In the genomic region with DNA sequence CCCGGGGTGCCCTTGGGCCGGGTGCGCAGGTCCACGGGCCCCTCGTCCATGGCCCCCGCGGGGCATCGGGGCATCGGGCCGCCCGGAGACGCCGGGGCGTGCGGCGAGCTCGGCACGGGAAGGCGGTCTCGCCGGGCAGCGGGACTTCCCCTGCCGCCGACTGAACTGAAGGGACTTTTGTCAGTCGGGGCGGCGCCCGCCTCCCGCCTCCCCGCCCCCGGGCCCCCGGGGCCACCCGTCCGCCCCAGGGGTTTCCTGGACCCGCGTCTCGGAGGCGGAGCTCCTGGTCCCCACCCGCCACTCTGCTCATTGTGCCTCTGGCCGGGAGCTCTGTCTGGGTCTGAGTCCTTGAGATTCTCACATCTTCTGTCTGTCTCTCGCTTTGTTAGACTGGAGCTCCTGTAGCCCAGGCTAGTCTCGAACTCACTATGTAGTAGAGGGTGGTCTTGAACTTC, we compare ENCODE assay signal across 7 mouse cellular contexts. TPM values are rescaled to one million over a fixed set of nuclear protein-coding genes. Genes with fewer than 3 reads are reported as not detected.
DNase-seq lines count a peak whose midpoint lies in the region; ATAC-seq lines count a peak whose summit lies in the region.

Bcl3 (minus strand) TSS at position 167 of the 455 bp plus-strand sequence.

- DNase-seq in T-cell, adult 2 months (ENCODE audit: low spot score): peak; percentile 71
- peak; percentile 53 for DNase-seq in embryonic facial prominence, embryonic 14.5 days (ENCODE audit: low spot score)
- DNase-seq in kidney, postnatal 14 days: peak; percentile 85
- peak; percentile 85 for DNase-seq in splenic B cell, adult 2 months (ENCODE audit: low read depth, low spot score)
- DNase-seq in cerebellum, postnatal 10 days: no peak

- H3K4me2 ChIP-seq in embryonic facial prominence, embryonic 14.5 days (ENCODE audit: low read depth, low read length): peak within 1 kb of the TSS; percentile 79
- H3K4me2 ChIP-seq in heart, embryonic 16.5 days (ENCODE audit: low read depth, low read length): peak within 1 kb of the TSS; percentile 81

- WGBS in embryonic facial prominence, embryonic 14.5 days: 12% methylated on average over 6 of the region's 42 CpGs
- 2% methylated on average over 28 of the region's 42 CpGs for WGBS in heart, embryonic 16.5 days

- peak within 1 kb of the TSS; percentile 84 for H3K27ac ChIP-seq in embryonic facial prominence, embryonic 14.5 days (replicated peaks; ENCODE audit: low read depth, low read length)
- H3K27ac ChIP-seq in heart, embryonic 16.5 days (ENCODE audit: low read length): peak within 1 kb of the TSS; percentile 82

- peaks cover 5% of the 10 kb centered on the region; the same call in 1 of the 2 replicates for H3K9me3 ChIP-seq in embryonic facial prominence, embryonic 14.5 days (ENCODE audit: control insufficient read depth, low read length)
- peaks cover 4% of the 10 kb centered on the region for H3K9me3 ChIP-seq in heart, embryonic 16.5 days (replicated peaks; ENCODE audit: control insufficient read depth, low read length)

- peaks cover 31% of the 10 kb centered on the region for H3K4me1 ChIP-seq in embryonic facial prominence, embryonic 14.5 days (ENCODE audit: control insufficient read depth, insufficient read depth, low read length)
- peaks cover 23% of the 10 kb centered on the region for H3K4me1 ChIP-seq in heart, embryonic 16.5 days (ENCODE audit: control insufficient read depth, insufficient read depth, low read length)

- peak within 1 kb of the TSS; percentile 44 for H3K4me3 ChIP-seq in embryonic facial prominence, embryonic 14.5 days (ENCODE audit: low read depth, low read length)
- H3K4me3 ChIP-seq in heart, embryonic 16.5 days (ENCODE audit: low read length): peak within 1 kb of the TSS; percentile 60

- peaks cover 13% of the 10 kb centered on the region for H3K27me3 ChIP-seq in embryonic facial prominence, embryonic 14.5 days (replicated peaks; ENCODE audit: control insufficient read depth, insufficient read depth, low read length)
- peaks cover 12% of the 10 kb centered on the region for H3K27me3 ChIP-seq in heart, embryonic 16.5 days (ENCODE audit: control insufficient read depth, insufficient read depth, low read length)
- no peaks in the 10 kb centered on the region for H3K27me3 ChIP-seq in splenic B cell, adult 2 months (ENCODE audit: control insufficient read depth, insufficient read depth, low read length, poor library complexity, severe bottlenecking)

- no peak for ATAC-seq in embryonic facial prominence, embryonic 14.5 days (ENCODE audit: low read depth)
- peak; percentile 57 for ATAC-seq in heart, embryonic 16.5 days (replicated peaks; ENCODE audit: extremely low read depth, insufficient read depth, low FRiP score)
- peak; percentile 45 for ATAC-seq in megakaryocyte, adult 5-6 weeks (ENCODE audit: poor library complexity, severe bottlenecking)

- H3K36me3 ChIP-seq in embryonic facial prominence, embryonic 14.5 days (ENCODE audit: control insufficient read depth, insufficient read depth, low read length): no peaks in the 10 kb centered on the region
- H3K36me3 ChIP-seq in heart, embryonic 16.5 days (ENCODE audit: control insufficient read depth, insufficient read depth): no peaks in the 10 kb centered on the region
- H3K36me3 ChIP-seq in splenic B cell, adult 2 months (ENCODE audit: control insufficient read depth, insufficient read depth, low read length, poor library complexity, severe bottlenecking): peaks cover 1% of the 10 kb centered on the region; the same call in 1 of the 2 replicates

- peak within 1 kb of the TSS; percentile 71 for H3K9ac ChIP-seq in embryonic facial prominence, embryonic 14.5 days (ENCODE audit: low read depth, low read length)
- H3K9ac ChIP-seq in heart, embryonic 16.5 days (ENCODE audit: low read length): peak within 1 kb of the TSS; percentile 75

RNA-seq across cellular contexts. Expression of gene Bcl3, which starts in this region (rescaled TPM):
- 4.3 and 4.6 TPM in 2 replicates for polyA plus RNA-seq in embryonic facial prominence, embryonic 14.5 days (2014; fragmentation: Nextera tagmentation; extraction: Ambion mirVana)
- polyA plus RNA-seq in heart, embryonic 16.5 days (2015; fragmentation: Nextera tagmentation; extraction: Ambion mirVana): 3.1 and 4.1 TPM in 2 replicates
- 29.2 and 39.1 TPM in 2 replicates for total RNA-seq in megakaryocyte, adult 5-6 weeks (2015)
- total RNA-seq in megakaryocyte, adult 5-6 weeks (2017): 9.7 and 17.1 TPM in 2 replicates

Comparison
In these comparisons a context has a peak if more than half of its experiments do, and no peak if none do; other contexts are left out.
1. DNase-seq: peak in T-cell, adult 2 months (single experiment), embryonic facial prominence, embryonic 14.5 days (single experiment), kidney, postnatal 14 days (single experiment) and splenic B cell, adult 2 months (single experiment); none in cerebellum, postnatal 10 days (0 of 2).